8 mouse cellular contexts compared by ENCODE assay signal in genomic region chr8:70234781-70235128, GRCm38 (mm10). TPM values are rescaled to one million over a fixed set of nuclear protein-coding genes. Genes with fewer than 3 reads are reported as not detected.
DNase-seq lines count a peak whose midpoint lies in the region; ATAC-seq and TF ChIP-seq lines count a peak whose summit lies in the region.

No protein-coding gene starts in this region.

- no peak for TF ChIP-seq EP300 in liver, embryonic 14.5 days (IDR thresholded peaks at IDR 0.05; ENCODE audit: low read depth)

- H3K9ac ChIP-seq in forebrain, embryonic 13.5 days: peak overlapping the region; percentile 95
- peak overlapping the region; percentile 70 for H3K9ac ChIP-seq in liver, embryonic 14.5 days (replicated peaks)

- no peaks in the 10 kb centered on the region for H3K9me3 ChIP-seq in heart, embryonic 10.5 days
- no peaks in the 10 kb centered on the region for H3K9me3 ChIP-seq in forebrain, embryonic 13.5 days (replicated peaks)
- no peaks in the 10 kb centered on the region for H3K9me3 ChIP-seq in liver, embryonic 14.5 days (ENCODE audit: control insufficient read depth, low read length)

- TF ChIP-seq CTCF in C2C12 (IDR thresholded peaks at IDR 0.05; ENCODE audit: control insufficient read depth, insufficient read depth, insufficient read length): no peak
- TF ChIP-seq CTCF in liver, embryonic 14.5 days (IDR thresholded peaks at IDR 0.05; ENCODE audit: low read depth): no peak

- under 1% methylated on average over 15 of the region's 15 CpGs for WGBS in heart, embryonic 10.5 days
- 0% methylated on average over 15 of the region's 15 CpGs for WGBS in forebrain, embryonic 13.5 days
- WGBS in liver, embryonic 14.5 days (ENCODE audit: insufficient replicate concordance): 0% methylated on average over 15 of the region's 15 CpGs

- H3K4me2 ChIP-seq in forebrain, embryonic 13.5 days: peak overlapping the region; percentile 94
- H3K4me2 ChIP-seq in liver, embryonic 14.5 days (ENCODE audit: low read depth): peak overlapping the region; percentile 75

- H3K27me3 ChIP-seq in heart, embryonic 10.5 days (ENCODE audit: insufficient read depth, poor library complexity, severe bottlenecking): no peaks in the 10 kb centered on the region
- no peaks in the 10 kb centered on the region for H3K27me3 ChIP-seq in C2C12 (ENCODE audit: control insufficient read depth, insufficient read depth, insufficient read length)
- H3K27me3 ChIP-seq in forebrain, embryonic 13.5 days: no peaks in the 10 kb centered on the region
- H3K27me3 ChIP-seq in liver, embryonic 14.5 days (ENCODE audit: control insufficient read depth, insufficient read depth, low read length): no peaks in the 10 kb centered on the region

- H3K27ac ChIP-seq in heart, embryonic 10.5 days: peak overlapping the region; percentile 91
- peak overlapping the region; percentile 88 for H3K27ac ChIP-seq in forebrain, embryonic 13.5 days
- H3K27ac ChIP-seq in liver, embryonic 14.5 days: peak overlapping the region; percentile 87

- H3K4me1 ChIP-seq in heart, embryonic 10.5 days: peaks cover 20% of the 10 kb centered on the region
- peaks cover 30% of the 10 kb centered on the region for H3K4me1 ChIP-seq in forebrain, embryonic 13.5 days
- H3K4me1 ChIP-seq in liver, embryonic 14.5 days (replicated peaks; ENCODE audit: control insufficient read depth in 2 of 2, insufficient read depth in 2 of 2, low read length in 1 of 2): peaks cover 11 to 27% of the 10 kb centered on the region in 2 experiments

- peak overlapping the region; percentile 63 for H3ac ChIP-seq in C2C12 (ENCODE audit: control insufficient read depth, insufficient read length, low read depth)

- H3K4me3 ChIP-seq in heart, embryonic 10.5 days: peak overlapping the region; percentile 81
- peak overlapping the region; percentile 49 for H3K4me3 ChIP-seq in C2C12 (ENCODE audit: insufficient read depth, poor library complexity, severe bottlenecking)
- H3K4me3 ChIP-seq in forebrain, embryonic 13.5 days: peak overlapping the region; percentile 85
- peak overlapping the region; percentile 71 to 73 for H3K4me3 ChIP-seq in liver, embryonic 14.5 days (ENCODE audit: insufficient read depth in 1 of 2, low read depth in 2 of 2, low read length in 2 of 2)

- ATAC-seq in forebrain, embryonic 13.5 days: no peak
- ATAC-seq in liver, embryonic 14.5 days (ENCODE audit: insufficient read depth): no peak
- no peak for ATAC-seq in megakaryocyte-erythroid progenitor cell, adult 5-6 weeks (replicated peaks; ENCODE audit: low FRiP score, low TSS enrichment, poor library complexity, severe bottlenecking)

- H3K79me2 ChIP-seq in C2C12 (ENCODE audit: control insufficient read depth, insufficient read depth): peaks cover 32% of the 10 kb centered on the region

- no peak for DNase-seq in heart, embryonic 10.5 days (ENCODE audit: low spot score)
- no peak for DNase-seq in heart, adult 9 months (ENCODE audit: low spot score in 2 of 2)
- no peak for DNase-seq in liver, embryonic 14.5 days (ENCODE audit: low read depth in 3 of 3, low spot score in 3 of 3)
- no peak for DNase-seq in spleen, postnatal 10 days (ENCODE audit: low spot score in 2 of 2)
- no peak for DNase-seq in natural killer cell, adult 2 months (ENCODE audit: low spot score in 2 of 2)

- no peaks in the 10 kb centered on the region for H3K79me3 ChIP-seq in C2C12 (ENCODE audit: low read depth)

- peaks cover 49% of the 10 kb centered on the region for H3K36me3 ChIP-seq in heart, embryonic 10.5 days
- peaks cover 23% of the 10 kb centered on the region for H3K36me3 ChIP-seq in C2C12 (ENCODE audit: control insufficient read depth, insufficient read depth)
- H3K36me3 ChIP-seq in forebrain, embryonic 13.5 days (ENCODE audit: poor library complexity, severe bottlenecking): peaks cover 47% of the 10 kb centered on the region
- peaks cover 23% of the 10 kb centered on the region for H3K36me3 ChIP-seq in liver, embryonic 14.5 days (replicated peaks; ENCODE audit: control insufficient read depth, insufficient read depth, low read depth)

TF ChIP-seq in C2C12, 6 proteins besides CTCF, POLR2A, EP300 and RAD21:
- TF ChIP-seq FOSL1 (IDR thresholded peaks at IDR 0.05; ENCODE audit: insufficient read depth, low read length, poor library complexity, severe bottlenecking) (no peak), CEBPB (IDR thresholded peaks at IDR 0.05; ENCODE audit: low read depth) (no peak), MYOG (IDR thresholded peaks at IDR 0.05; ENCODE audit: control insufficient read depth, extremely low read depth, insufficient read length) (no peak), MYOD1 (IDR thresholded peaks at IDR 0.05; ENCODE audit: control insufficient read depth, insufficient read length, low read depth) (no peak), USF1 (IDR thresholded peaks at IDR 0.05; ENCODE audit: low read depth) (no peak), MAX (IDR thresholded peaks at IDR 0.05) (no peak)
TF ChIP-seq in C2C12: peak in this region for 0.

RNA-seq across cellular contexts. Expression of gene Armc6, which starts 0.5 kb away (rescaled TPM):
- 29.5 and 31.6 TPM in 2 replicates for polyA plus RNA-seq in heart, embryonic 10.5 days (2016; fragmentation: Nextera tagmentation; extraction: Ambion mirVana)
- 48.5 TPM for polyA plus RNA-seq in C2C12 (2012; fragmentation: generic; extraction: Trizol)
- polyA plus RNA-seq in forebrain, embryonic 13.5 days (2015; fragmentation: Nextera tagmentation; extraction: Ambion mirVana): 52.8 and 60.1 TPM in 2 replicates
- polyA plus RNA-seq in liver, embryonic 14.5 days (2012; rRNA removed): 12.4 and 13.5 TPM in 2 replicates
- polyA plus RNA-seq in liver, embryonic 14.5 days (2014; fragmentation: Nextera tagmentation; extraction: Ambion mirVana): 10.5 and 12.0 TPM in 2 replicates
- 20.1 and 29.8 TPM in 2 replicates for total RNA-seq in megakaryocyte-erythroid progenitor cell, adult 5-6 weeks (2014; fragmentation: Nextera tagmentation)
- 4.4 and 8.7 TPM in 2 replicates for total RNA-seq in megakaryocyte-erythroid progenitor cell, adult 5-6 weeks (2017)

RNA-seq across cellular contexts. Expression of gene Sugp2, which starts 0.7 kb away (rescaled TPM):
- polyA plus RNA-seq in heart, embryonic 10.5 days (2016; fragmentation: Nextera tagmentation; extraction: Ambion mirVana): 34.7 and 34.8 TPM in 2 replicates
- polyA plus RNA-seq in C2C12 (2012; fragmentation: generic; extraction: Trizol): 7.8 TPM
- polyA plus RNA-seq in forebrain, embryonic 13.5 days (2015; fragmentation: Nextera tagmentation; extraction: Ambion mirVana): 75.9 and 76.7 TPM in 2 replicates
- 14.1 and 17.3 TPM in 2 replicates for polyA plus RNA-seq in liver, embryonic 14.5 days (2012; rRNA removed)
- polyA plus RNA-seq in liver, embryonic 14.5 days (2014; fragmentation: Nextera tagmentation; extraction: Ambion mirVana): 7.5 and 9.9 TPM in 2 replicates
- 95.2 and 99.2 TPM in 2 replicates for total RNA-seq in megakaryocyte-erythroid progenitor cell, adult 5-6 weeks (2014; fragmentation: Nextera tagmentation)
- total RNA-seq in megakaryocyte-erythroid progenitor cell, adult 5-6 weeks (2017): 32.2 and 67.3 TPM in 2 replicates

RNA-seq across cellular contexts. Expression of gene Slc25a42, which starts 22.6 kb away (rescaled TPM):
- 5.8 and 9.5 TPM in 2 replicates for polyA plus RNA-seq in heart, embryonic 10.5 days (2016; fragmentation: Nextera tagmentation; extraction: Ambion mirVana)
- polyA plus RNA-seq in C2C12 (2012; fragmentation: generic; extraction: Trizol): 0.61 TPM
- polyA plus RNA-seq in forebrain, embryonic 13.5 days (2015; fragmentation: Nextera tagmentation; extraction: Ambion mirVana): 2.0 and 3.0 TPM in 2 replicates
- polyA plus RNA-seq in liver, embryonic 14.5 days (2012; rRNA removed): 14.7 and 16.1 TPM in 2 replicates
- polyA plus RNA-seq in liver, embryonic 14.5 days (2014; fragmentation: Nextera tagmentation; extraction: Ambion mirVana): 3.3 and 4.5 TPM in 2 replicates
- 31.8 and 36.6 TPM in 2 replicates for total RNA-seq in megakaryocyte-erythroid progenitor cell, adult 5-6 weeks (2014; fragmentation: Nextera tagmentation)
- total RNA-seq in megakaryocyte-erythroid progenitor cell, adult 5-6 weeks (2017): 3.2 and 5.5 TPM in 2 replicates

RNA-seq across cellular contexts. Expression of gene Homer3, which starts 47.9 kb away (rescaled TPM):
- polyA plus RNA-seq in heart, embryonic 10.5 days (2016; fragmentation: Nextera tagmentation; extraction: Ambion mirVana): 42.7 and 80.5 TPM in 2 replicates
- polyA plus RNA-seq in C2C12 (2012; fragmentation: generic; extraction: Trizol): 66.5 TPM
- 65.0 and 66.0 TPM in 2 replicates for polyA plus RNA-seq in forebrain, embryonic 13.5 days (2015; fragmentation: Nextera tagmentation; extraction: Ambion mirVana)
- polyA plus RNA-seq in liver, embryonic 14.5 days (2012; rRNA removed): 5.5 and 6.5 TPM in 2 replicates
- polyA plus RNA-seq in liver, embryonic 14.5 days (2014; fragmentation: Nextera tagmentation; extraction: Ambion mirVana): 3.9 and 4.2 TPM in 2 replicates
- 5.5 and 9.6 TPM in 2 replicates for total RNA-seq in megakaryocyte-erythroid progenitor cell, adult 5-6 weeks (2014; fragmentation: Nextera tagmentation)
- total RNA-seq in megakaryocyte-erythroid progenitor cell, adult 5-6 weeks (2017): 0.56 and 8.0 TPM in 2 replicates
